Mouse (Mus musculus): ENCODE measurements at regions not wholly inside any gene's neighbourhood (a gene's known extent, or its start where the extent isn't known, plus 50 kb on each side); places are given as distances from the start of the nearest gene placed in this dataset.

DNA sequence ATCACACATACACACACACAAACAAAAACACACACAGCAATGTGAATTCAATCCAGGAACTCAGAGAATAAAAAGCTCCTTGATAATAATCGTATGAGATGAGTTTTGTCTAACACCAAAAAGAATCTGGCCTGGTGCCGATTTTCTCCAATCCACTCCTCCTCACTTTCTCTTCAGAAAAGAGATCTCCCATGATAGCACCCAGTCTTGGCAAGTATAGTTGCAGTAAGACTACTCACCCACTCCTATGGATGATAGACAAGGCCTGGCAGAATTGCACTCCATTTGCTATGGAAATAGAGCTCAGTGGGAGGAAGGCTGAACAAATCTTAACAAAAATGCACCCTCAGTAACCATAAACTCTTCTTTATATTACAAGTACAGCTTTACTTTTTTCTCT is 57.0 kb upstream of the Gm773 start:
- TF ChIP-seq CTCF (IDR thresholded peaks at IDR 0.05; ENCODE audit: low read depth, low read length) (no peak), POLR2A (IDR thresholded peaks at IDR 0.05; ENCODE audit: extremely low read depth, insufficient read depth, low read length) (no peak)
